Mouse (Mus musculus): Measurements from ENCODE around the gene Rabgap1l.

- TF ChIP-seq POLR2A (IDR thresholded peaks at IDR 0.05; ENCODE audit: low read depth, low read length), result no peak
- TF ChIP-seq CTCF (IDR thresholded peaks at IDR 0.05; ENCODE audit: extremely low read depth, insufficient read depth, insufficient read length, insufficient replicate concordance), result no peak
These were observed 452.4 kb downstream of the Rabgap1l start for GRCm38 (mm10) chr1:160340653-160341052.

All from spleen, adult 2 months (tissue).